Mouse (Mus musculus) T-cell, adult 66 days (primary cell): ENCODE measurements around the gene Ndufa4. TPM values are rescaled to one million over a fixed set of nuclear protein-coding genes. Genes with fewer than 3 reads are reported as not detected.

Experiments used
- total RNA-seq, 2 experiments: library from RNA; stranded (reverse); gene quantifications; 3 replicates in 1 of 2; 4 replicates in 1 of 2; pipeline ENCODE4 v1.2.4; 2023

Ndufa4 gene
- total RNA-seq: 100 to 1,000 TPM; 165 to 201 TPM

DNA sequence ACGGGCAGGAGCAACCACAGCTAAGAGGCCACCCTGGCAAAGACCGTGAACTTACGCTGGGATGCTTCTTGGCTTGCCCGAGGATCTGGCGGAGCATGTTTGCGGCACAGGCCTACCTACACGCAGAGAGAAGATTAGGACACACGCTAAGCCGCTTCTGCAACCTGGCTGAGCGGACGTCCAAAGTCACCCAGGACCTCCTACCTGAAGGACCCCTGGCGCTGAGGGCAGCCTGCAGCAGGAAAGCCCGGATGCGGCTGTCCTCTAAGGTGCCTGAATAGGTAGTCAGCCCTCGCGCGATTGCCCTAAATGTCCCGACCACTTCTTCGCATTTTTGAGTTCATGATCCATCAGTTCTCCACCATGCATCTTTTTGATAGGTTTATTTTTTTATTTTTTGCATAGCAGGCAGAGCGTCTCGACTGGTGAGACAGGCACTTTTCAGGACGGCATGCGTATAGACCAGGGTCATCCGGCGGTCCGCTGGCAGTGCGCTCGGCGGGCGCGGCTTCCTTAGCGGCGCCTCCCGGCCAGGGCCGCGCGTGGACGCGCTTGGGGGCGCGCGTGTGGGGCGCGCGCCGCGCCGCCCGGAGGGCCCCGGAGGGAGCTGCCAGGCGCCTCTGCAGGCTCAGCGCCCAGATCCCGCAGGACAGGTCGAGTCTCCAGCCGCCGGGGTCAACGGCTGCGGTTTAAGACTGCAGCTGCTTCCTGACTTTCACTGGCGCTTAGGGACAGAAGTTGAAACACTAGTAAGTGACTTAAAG, at the start of gene Ndufa4, which contains the start of gene Phf14:
Ndufa4 (minus strand) TSS at position 229 of the 764 bp plus-strand sequence.
Phf14 (plus strand) TSS at position 541 of the 764 bp plus-strand sequence.

Other genes with a start within 250 kb of the Ndufa4 start
- gene Phf14, start 312 bp upstream of the Ndufa4 start, total RNA-seq: 10 to 100 TPM; 66.1 to 84.0 TPM